Mouse (Mus musculus) splenic B cell, adult 2 months (primary cell): ENCODE results near the gene Slc46a1.

Experiments used
- DNase-seq: peaks from one replicate; pipeline ENCODE4 v3.0.0-alpha.2; 2011; ENCODE audit warnings: low read depth, low spot score
- H3K27me3 ChIP-seq: 2 replicates; pipeline ENCODE4 v1.6.1; 2012; ENCODE audit warnings: mild to moderate bottlenecking, low read length, moderate library complexity, mixed read lengths; ENCODE audit not compliant: control insufficient read depth, poor library complexity, insufficient read depth, severe bottlenecking
- H3K36me3 ChIP-seq: 2 replicates; pipeline ENCODE4 v1.6.1; 2012; ENCODE audit warnings: mild to moderate bottlenecking, low read length, moderate library complexity, mixed read lengths; ENCODE audit not compliant: control insufficient read depth, poor library complexity, insufficient read depth, severe bottlenecking

The Slc46a1 gene

GRCm38 (mm10) chr11:78505430-78505829, 39.9 kb downstream of the Slc46a1 start:
- H3K36me3 ChIP-seq: peaks cover 7% of the 10 kb centered on the region
- no peak for DNase-seq
- no peaks in the 10 kb centered on the region for H3K27me3 ChIP-seq

DNA sequence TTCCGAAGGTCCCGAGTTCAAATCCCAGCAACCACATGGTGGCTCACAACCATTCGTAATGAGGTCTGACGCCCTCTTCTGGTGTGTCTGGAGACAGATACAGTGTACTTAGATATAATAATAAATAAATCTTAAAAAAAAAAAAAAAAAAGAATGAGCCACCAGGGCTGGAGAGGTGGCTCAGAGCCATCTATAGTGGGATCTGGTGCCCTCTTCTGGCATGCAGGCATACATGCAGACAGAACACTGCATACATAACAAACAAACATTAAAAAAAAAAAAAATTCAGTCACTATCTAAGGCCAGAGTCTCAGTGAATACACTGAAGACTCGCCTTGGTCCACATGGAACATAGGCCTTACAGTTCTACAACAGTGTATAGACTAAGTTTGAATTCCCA, 43.7 kb downstream of the Slc46a1 start:
- peaks cover 7% of the 10 kb centered on the region for H3K36me3 ChIP-seq
- no peaks in the 10 kb centered on the region for H3K27me3 ChIP-seq
- DNase-seq: peak; percentile 65

DNA sequence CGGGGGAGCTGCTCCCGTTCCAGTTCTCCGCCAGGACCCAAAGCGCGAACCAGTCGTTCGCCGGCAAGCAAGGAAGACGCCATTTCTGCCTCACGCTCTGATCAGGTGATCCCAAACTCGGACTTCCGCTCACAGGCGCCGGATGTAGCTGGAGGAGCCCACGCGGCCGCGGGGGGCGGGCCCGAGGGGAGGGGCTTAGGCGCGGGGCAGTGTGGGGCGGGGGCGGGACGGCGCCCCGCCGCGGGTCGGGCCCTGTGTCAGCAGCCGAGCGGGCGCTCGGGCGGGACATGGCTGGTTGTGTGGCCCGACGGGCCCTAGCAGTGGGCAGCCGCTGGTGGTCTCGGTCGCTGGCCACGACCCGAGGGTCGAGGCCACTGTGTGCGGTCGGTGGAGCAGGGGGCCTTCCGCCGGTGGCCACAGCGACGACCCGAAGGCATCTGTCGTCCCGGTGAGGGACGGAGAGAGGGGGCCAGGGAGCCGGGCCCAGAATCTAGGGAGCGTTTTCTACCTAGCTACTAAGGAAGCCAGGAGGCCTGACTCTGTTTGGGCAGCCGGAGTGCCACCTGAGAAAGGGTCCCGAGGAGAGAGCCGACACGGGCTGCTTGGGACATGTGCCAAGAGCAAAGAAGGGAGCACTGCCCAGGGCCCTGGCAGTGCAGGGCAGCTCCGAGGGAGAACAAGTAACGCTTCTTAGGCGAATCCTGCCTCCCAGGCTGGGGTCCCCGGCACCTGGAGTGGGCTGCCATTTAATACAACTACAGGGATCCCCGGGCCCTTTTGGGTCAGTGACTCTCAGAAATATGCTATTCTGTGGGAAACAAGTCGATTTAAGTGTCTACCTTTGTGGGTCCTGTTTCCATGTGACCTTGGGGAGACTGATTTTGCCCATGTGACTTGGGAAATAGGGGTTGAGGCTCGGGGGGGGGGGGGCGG, 46.8 kb downstream of the Slc46a1 start, which contains the start of the genes Tmem199 and Poldip2:
Gene Tmem199 (minus strand): TSS at position 148 of the 933 bp plus-strand sequence.
Gene Poldip2 (plus strand): TSS at position 169 of the 933 bp plus-strand sequence.
- peak; percentile 95 for DNase-seq
- no peaks in the 10 kb centered on the region for H3K27me3 ChIP-seq

DNA sequence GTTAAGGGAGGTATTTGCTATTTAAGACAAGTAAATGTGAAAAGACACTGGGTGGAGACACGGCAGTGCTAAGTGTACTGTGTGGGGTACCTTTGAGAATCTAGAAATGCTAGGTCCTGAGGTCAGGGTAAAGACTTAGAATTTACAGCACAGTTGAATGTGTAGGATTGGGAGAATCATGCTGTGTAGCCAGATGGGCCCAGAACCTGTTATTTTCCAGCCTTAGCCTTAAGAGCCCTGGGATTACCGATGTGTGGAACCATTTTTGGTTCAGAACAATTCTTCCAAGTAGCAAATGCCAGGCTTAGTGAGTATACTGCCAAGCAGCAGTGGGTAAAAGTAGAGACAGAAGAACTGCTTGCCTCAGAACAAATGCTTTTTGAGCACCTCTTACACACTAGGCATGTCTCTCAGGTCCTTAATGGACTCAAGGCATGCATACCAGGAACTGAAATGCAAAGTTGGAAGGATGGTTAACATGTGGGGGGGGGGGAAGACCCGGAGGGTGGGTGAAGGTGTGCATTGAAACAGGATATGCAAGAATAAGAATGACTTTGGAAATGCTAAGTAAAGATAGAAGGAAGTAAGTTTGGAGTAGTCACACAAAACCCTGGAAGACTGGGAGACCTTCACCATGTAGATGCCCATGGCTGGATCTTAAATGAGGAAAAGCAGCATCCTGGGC, 47.8 kb downstream of the Slc46a1 start:
- no peaks in the 10 kb centered on the region; the same call in none of the 2 replicates for H3K36me3 ChIP-seq
- H3K27me3 ChIP-seq: no peaks in the 10 kb centered on the region
- no peak for DNase-seq

More for the DNA sequence above, 46.8 kb downstream of the Slc46a1 start, which contains the start of the genes Tmem199 and Poldip2:
- H3K36me3 ChIP-seq: peaks cover 5% of the 10 kb centered on the region

DNA sequence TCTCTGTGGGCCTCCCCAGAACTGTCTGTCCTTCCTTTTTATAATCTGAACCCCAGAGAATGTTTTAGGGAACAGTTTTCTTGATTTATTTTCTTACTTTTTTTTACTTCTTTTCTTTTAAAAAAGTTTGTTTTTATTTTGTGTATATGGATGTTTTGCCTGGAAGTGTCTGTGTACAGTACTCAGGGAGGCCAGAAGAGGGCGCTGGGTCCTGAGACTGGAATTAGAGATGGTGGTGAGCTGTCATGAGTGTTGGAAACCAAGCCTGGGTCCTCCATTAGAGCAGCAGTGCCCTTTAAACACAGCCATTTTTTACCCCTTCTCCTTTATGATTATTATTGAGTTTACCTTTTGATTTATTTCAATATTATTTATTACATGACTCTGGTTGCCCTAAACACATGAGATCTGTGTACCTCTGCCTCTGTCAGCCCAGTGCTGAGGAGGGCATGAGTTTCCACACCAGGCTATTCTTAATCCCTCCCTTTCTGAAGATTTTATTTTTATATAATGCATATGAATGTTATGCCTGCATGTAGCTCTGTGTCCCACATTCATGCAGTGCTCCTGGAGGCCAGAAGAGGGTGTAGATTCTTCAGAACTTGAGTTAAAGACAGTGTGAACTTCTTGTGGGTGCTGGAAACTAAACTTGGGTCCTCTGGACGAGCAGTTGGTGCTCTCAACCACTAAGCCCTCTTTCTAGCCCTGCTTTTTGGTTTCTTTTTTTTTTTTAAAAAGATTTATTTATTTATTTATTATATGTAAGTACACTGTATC, 50.2 kb downstream of the Slc46a1 start:
- peak; percentile 39 for DNase-seq
- no peaks in the 10 kb centered on the region; the same call in 1 of the 2 replicates for H3K36me3 ChIP-seq
- no peaks in the 10 kb centered on the region for H3K27me3 ChIP-seq

GRCm38 (mm10) chr11:78518931-78519330, 53.4 kb downstream of the Slc46a1 start:
- Histone ChIP-seq H3K36me3 (peaks cover 3% of the 10 kb centered on the region), H3K27me3 (no peaks in the 10 kb centered on the region)

More at GRCm38 (mm10) chr11:78518931-78519330, 53.4 kb downstream of the Slc46a1 start:
- DNase-seq: no peak
